Comparison of ENCODE assay signal across 11 mouse cellular contexts in genomic region chr7:127685304-127686018, GRCm38 (mm10). TPM values are rescaled to one million over a fixed set of nuclear protein-coding genes. Genes with fewer than 3 reads are reported as not detected.
A peak's percentile ranks its signal among the peaks of the same experiment; 100 is the strongest.
DNase-seq lines count a peak whose midpoint lies in the region; ATAC-seq lines count a peak whose summit lies in the region.
"Had no signal": no experiment of that assay in that cellular context is flagged by ENCODE, and none has a peak within 500 bp of the region (broad histone marks: within the 10 kb centered on the region; RNA-seq: fewer than 3 reads in every experiment).

No protein-coding gene starts in this region.

- H3K4me2 ChIP-seq in limb, embryonic 11.5 days (ENCODE audit: low read depth, severe bottlenecking), result no peak overlapping the region
- H3K4me2 ChIP-seq in stomach, embryonic 14.5 days (replicated peaks; ENCODE audit: low read depth, low read length), result 0 out of 2 replicates have a peak overlapping the region, but pooled peaks have one; percentile 10
- H3K4me2 ChIP-seq: heart, embryonic 15.5 days had no signal

- DNase-seq in adrenal gland, postnatal 14 days, result peak; percentile 33
- DNase-seq in adrenal gland, adult 2 months, result no peak
- DNase-seq in left cerebral cortex, postnatal 14 days (ENCODE audit: low spot score in 2 of 2), result peak; percentile 39 to 70
- no peak for DNase-seq in left cerebral cortex, adult 18-20 months (ENCODE audit: low spot score in 2 of 2)
- DNase-seq in limb, embryonic 11.5 days (ENCODE audit: low spot score), result no peak
- no peak for DNase-seq in spleen, adult 12 weeks (ENCODE audit: low spot score)
- no peak for DNase-seq in yolk sac, embryonic 10.5 days (ENCODE audit: low spot score)

- H3K36me3 ChIP-seq in limb, embryonic 11.5 days (ENCODE audit: control insufficient read depth, insufficient read depth, low read length), result no peaks in the 10 kb centered on the region
- H3K36me3 ChIP-seq in stomach, embryonic 14.5 days (ENCODE audit: control insufficient read depth, insufficient read depth, low read length), result no peaks in the 10 kb centered on the region; the same call in 1 of the 2 replicates
- H3K36me3 ChIP-seq: heart, embryonic 15.5 days had no signal

- WGBS in limb, embryonic 11.5 days, result 59% methylated on average over 14 of the region's 14 CpGs
- 39% methylated on average over 14 of the region's 14 CpGs for WGBS in stomach, embryonic 14.5 days

- H3K9me3 ChIP-seq in limb, embryonic 11.5 days (ENCODE audit: control insufficient read depth, low read length), result no peaks in the 10 kb centered on the region
- H3K9me3 ChIP-seq in stomach, embryonic 14.5 days (ENCODE audit: control insufficient read depth, low read depth, low read length), result no peaks in the 10 kb centered on the region
- H3K9me3 ChIP-seq: heart, embryonic 15.5 days had no signal

- no peak overlapping the region for H3K9ac ChIP-seq in limb, embryonic 11.5 days (ENCODE audit: low read length)
- no peak overlapping the region for H3K9ac ChIP-seq in stomach, embryonic 14.5 days (replicated peaks; ENCODE audit: low read depth, low read length)
- H3K9ac ChIP-seq: heart, embryonic 15.5 days had no signal

- no peak overlapping the region for H3K4me3 ChIP-seq in limb, embryonic 11.5 days (ENCODE audit: low read depth, low read length)
- H3K4me3 ChIP-seq in stomach, embryonic 14.5 days (ENCODE audit: low read depth, low read length), result no peak overlapping the region
- H3K4me3 ChIP-seq: heart, embryonic 15.5 days had no signal

- H3K27ac ChIP-seq in limb, embryonic 11.5 days (replicated peaks; ENCODE audit: low read depth, low read length), result no peak overlapping the region
- peak overlapping the region; percentile 52; the same call in 1 of the 2 replicates for H3K27ac ChIP-seq in stomach, embryonic 14.5 days (ENCODE audit: low read length)
- H3K27ac ChIP-seq: heart, embryonic 15.5 days had no signal

- no peaks in the 10 kb centered on the region for H3K4me1 ChIP-seq in limb, embryonic 11.5 days (ENCODE audit: control insufficient read depth, insufficient read depth, low read length)
- peaks cover 15% of the 10 kb centered on the region for H3K4me1 ChIP-seq in stomach, embryonic 14.5 days (ENCODE audit: control insufficient read depth, insufficient read depth, low read length)

- H3K27me3 ChIP-seq in limb, embryonic 11.5 days (ENCODE audit: control insufficient read depth, insufficient read depth, low read length), result no peaks in the 10 kb centered on the region
- H3K27me3 ChIP-seq in stomach, embryonic 14.5 days (ENCODE audit: control insufficient read depth, insufficient read depth, low read length), result no peaks in the 10 kb centered on the region
- H3K27me3 ChIP-seq: heart, embryonic 15.5 days had no signal

- intact Hi-C loops in left cerebral cortex, postnatal 14 days (cut with DNase I), result no loop called here

- ATAC-seq in limb, embryonic 11.5 days (ENCODE audit: insufficient number of reproducible peaks, low FRiP score, low TSS enrichment, low read depth), result 0 out of 2 replicates have a peak, but pooled peaks have one; percentile 31
- peak; percentile 72; the same call in 1 of the 2 replicates for ATAC-seq in stomach, embryonic 14.5 days (ENCODE audit: insufficient number of reproducible peaks, insufficient read depth, low FRiP score, low read depth)

RNA-seq across cellular contexts. Expression of gene Bcl7c, which starts 23.3 kb away (rescaled TPM):
- total RNA-seq in adrenal gland, postnatal 14 days (2021), result 64.8 and 69.2 TPM in 2 replicates
- total RNA-seq in adrenal gland, adult 2 months (2021), result 10 to 100 TPM; 70.9 to 86.0 TPM
- 70.5 and 78.0 TPM in 2 replicates for polyA plus RNA-seq in adrenal gland, adult 2 months (2012; rRNA removed)
- total RNA-seq in left cerebral cortex, postnatal 14 days (2021), result 10 to 100 TPM; 37.8 to 45.7 TPM
- total RNA-seq in left cerebral cortex, adult 18-20 months (2021), result 10 to 100 TPM; 44.6 to 46.4 TPM
- 83.9 and 85.5 TPM in 2 replicates for polyA plus RNA-seq in limb, embryonic 11.5 days (2014; fragmentation: Nextera tagmentation; extraction: Ambion mirVana)
- polyA plus RNA-seq in stomach, embryonic 14.5 days (2014; fragmentation: Nextera tagmentation; extraction: Ambion mirVana), result 57.8 and 65.2 TPM in 2 replicates

RNA-seq across cellular contexts. Expression of gene Ctf1, which starts 27.1 kb away (rescaled TPM):
- 4.7 and 5.1 TPM in 2 replicates for total RNA-seq in adrenal gland, postnatal 14 days (2021)
- 1 to 10 TPM; 3.3 to 3.7 TPM for total RNA-seq in adrenal gland, adult 2 months (2021)
- 18.9 and 22.1 TPM in 2 replicates for polyA plus RNA-seq in adrenal gland, adult 2 months (2012; rRNA removed)
- total RNA-seq in left cerebral cortex, postnatal 14 days (2021), result 1 to 10 TPM; 2.3 to 2.7 TPM
- 1 to 10 TPM; 2.7 to 4.4 TPM for total RNA-seq in left cerebral cortex, adult 18-20 months (2021)
- 19.6 and 21.4 TPM in 2 replicates for polyA plus RNA-seq in limb, embryonic 11.5 days (2014; fragmentation: Nextera tagmentation; extraction: Ambion mirVana)
- polyA plus RNA-seq in stomach, embryonic 14.5 days (2014; fragmentation: Nextera tagmentation; extraction: Ambion mirVana), result 20.1 and 22.1 TPM in 2 replicates
- total RNA-seq: monocyte, adult 5-6 weeks had no signal

RNA-seq across cellular contexts. Expression of gene Ctf2, which starts 46.5 kb away (rescaled TPM):
- not detected in 2 replicates for total RNA-seq in adrenal gland, postnatal 14 days (2021)
- total RNA-seq in adrenal gland, adult 2 months (2021), result not detected
- polyA plus RNA-seq in adrenal gland, adult 2 months (2012; rRNA removed), result not detected in 2 replicates
- total RNA-seq in left cerebral cortex, postnatal 14 days (2021), result not detected
- total RNA-seq in left cerebral cortex, adult 18-20 months (2021), result not detected
- 0.32 and 0.70 TPM in 2 replicates for polyA plus RNA-seq in limb, embryonic 11.5 days (2014; fragmentation: Nextera tagmentation; extraction: Ambion mirVana)
- 0.32 and 0.66 TPM in 2 replicates for polyA plus RNA-seq in stomach, embryonic 14.5 days (2014; fragmentation: Nextera tagmentation; extraction: Ambion mirVana)
- total RNA-seq: left cerebral cortex, adult 8-10 months had no signal

RNA-seq across cellular contexts. Expression of gene Fbxl19, which starts 58.9 kb away (rescaled TPM):
- 12.8 and 14.5 TPM in 2 replicates for total RNA-seq in adrenal gland, postnatal 14 days (2021)
- 10 to 100 TPM in 1 of 2 experiments, 1 to 10 TPM in 1; 9.5 to 11.6 TPM for total RNA-seq in adrenal gland, adult 2 months (2021)
- polyA plus RNA-seq in adrenal gland, adult 2 months (2012; rRNA removed), result 34.5 and 42.6 TPM in 2 replicates
- 10 to 100 TPM; 89.1 to 89.8 TPM for total RNA-seq in left cerebral cortex, postnatal 14 days (2021)
- total RNA-seq in left cerebral cortex, adult 18-20 months (2021), result 10 to 100 TPM; 68.8 to 74.6 TPM
- polyA plus RNA-seq in limb, embryonic 11.5 days (2014; fragmentation: Nextera tagmentation; extraction: Ambion mirVana), result 9.8 and 10.9 TPM in 2 replicates
- 3.9 and 6.2 TPM in 2 replicates for polyA plus RNA-seq in stomach, embryonic 14.5 days (2014; fragmentation: Nextera tagmentation; extraction: Ambion mirVana)

Comparison
In these comparisons a context has a peak if more than half of its experiments do, and no peak if none do; other contexts are left out.
1. DNase-seq: peak in adrenal gland, postnatal 14 days (single experiment) and left cerebral cortex, postnatal 14 days (2 of 2); none in adrenal gland, adult 2 months (single experiment), left cerebral cortex, adult 18-20 months (0 of 2), limb, embryonic 11.5 days (single experiment), spleen, adult 12 weeks (single experiment) and yolk sac, embryonic 10.5 days (single experiment).